8 mouse cellular contexts compared by ENCODE assay signal in genomic region chr8:84831490-84831889, GRCm38 (mm10). TPM values are rescaled to one million over a fixed set of nuclear protein-coding genes. Genes with fewer than 3 reads are reported as not detected.
DNase-seq lines count a peak whose midpoint lies in the region; ATAC-seq and TF ChIP-seq lines count a peak whose summit lies in the region.

Gene Gadd45gip1, plus strand, starts transcription at chr8:84831522.

- peak within 1 kb of the TSS; percentile 96 for H3K4me3 ChIP-seq in left cerebral cortex, adult 2 months
- H3K4me3 ChIP-seq in intestine, embryonic 16.5 days (ENCODE audit: low read length): peak within 1 kb of the TSS; percentile 93
- peak within 1 kb of the TSS; percentile 95 for H3K4me3 ChIP-seq in lung, embryonic 14.5 days (ENCODE audit: low read depth, low read length)
- peak within 1 kb of the TSS; percentile 99 for H3K4me3 ChIP-seq in small intestine, adult 2 months (ENCODE audit: low read depth, low read length)

- peaks cover 21% of the 10 kb centered on the region for H3K4me1 ChIP-seq in intestine, embryonic 16.5 days (ENCODE audit: control insufficient read depth, insufficient read depth, low read length)
- H3K4me1 ChIP-seq in lung, embryonic 14.5 days (ENCODE audit: insufficient read depth): peaks cover 13% of the 10 kb centered on the region
- peaks cover 3% of the 10 kb centered on the region; the same call in 1 of the 2 replicates for H3K4me1 ChIP-seq in small intestine, adult 2 months (ENCODE audit: control insufficient read depth, insufficient read depth, insufficient read length, low read length)

- intact Hi-C loops in left cerebral cortex, adult 2 months (cut with DNase I): no loop called here

- peak within 1 kb of the TSS; percentile 53 for H3K4me2 ChIP-seq in intestine, embryonic 16.5 days (ENCODE audit: low read depth, low read length)
- peak within 1 kb of the TSS; percentile 67 for H3K4me2 ChIP-seq in lung, embryonic 14.5 days

- H3K27ac ChIP-seq in left cerebral cortex, adult 2 months: peak within 1 kb of the TSS; percentile 94
- peak within 1 kb of the TSS; percentile 94 for H3K27ac ChIP-seq in intestine, embryonic 16.5 days (ENCODE audit: low read length)
- peak within 1 kb of the TSS; percentile 96 for H3K27ac ChIP-seq in lung, embryonic 14.5 days (ENCODE audit: low read depth)
- H3K27ac ChIP-seq in small intestine, adult 2 months (ENCODE audit: insufficient read depth, low read depth, low read length): peak within 1 kb of the TSS; percentile 67

- TF ChIP-seq POLR2A in small intestine, adult 2 months (IDR thresholded peaks at IDR 0.05; ENCODE audit: low read depth, low read length): no peak

- peak; percentile 56 for ATAC-seq in granulocyte monocyte progenitor cell, adult 5-6 weeks (replicated peaks; ENCODE audit: poor library complexity, severe bottlenecking)
- 0 out of 2 replicates have a peak, but pooled peaks have one; percentile 6 for ATAC-seq in intestine, embryonic 16.5 days
- no peak for ATAC-seq in lung, embryonic 14.5 days (ENCODE audit: insufficient read depth)

- H3K36me3 ChIP-seq in intestine, embryonic 16.5 days (ENCODE audit: control insufficient read depth, insufficient read depth, low read length): peaks cover 8% of the 10 kb centered on the region; the same call in 1 of the 2 replicates
- H3K36me3 ChIP-seq in lung, embryonic 14.5 days (ENCODE audit: insufficient read depth): peaks cover 33% of the 10 kb centered on the region
- peaks cover 24% of the 10 kb centered on the region for H3K36me3 ChIP-seq in small intestine, adult 2 months (ENCODE audit: control insufficient read depth, insufficient read depth, low read length)

- no peaks in the 10 kb centered on the region for H3K9me3 ChIP-seq in intestine, embryonic 16.5 days (ENCODE audit: control insufficient read depth, low read length)
- no peaks in the 10 kb centered on the region for H3K9me3 ChIP-seq in lung, embryonic 14.5 days (ENCODE audit: low read depth, low read length)

- peak within 1 kb of the TSS; percentile 100 for H3K9ac ChIP-seq in intestine, embryonic 16.5 days (ENCODE audit: low read depth, low read length)
- H3K9ac ChIP-seq in lung, embryonic 14.5 days: peak within 1 kb of the TSS; percentile 98

- H3K27me3 ChIP-seq in intestine, embryonic 16.5 days (replicated peaks; ENCODE audit: control insufficient read depth, insufficient read depth, low read length): no peaks in the 10 kb centered on the region
- H3K27me3 ChIP-seq in lung, embryonic 14.5 days (ENCODE audit: insufficient read depth, low read length): no peaks in the 10 kb centered on the region
- no peaks in the 10 kb centered on the region for H3K27me3 ChIP-seq in small intestine, adult 2 months (ENCODE audit: control insufficient read depth, insufficient read depth, low read length)

- peak; percentile 9 for TF ChIP-seq CTCF in left cerebral cortex, adult 2 months (IDR thresholded peaks at IDR 0.05)
- TF ChIP-seq CTCF in lung, embryonic 14.5 days (IDR thresholded peaks at IDR 0.05; ENCODE audit: low read depth): no peak
- peak; percentile 38; the same call in 1 of the 2 replicates for TF ChIP-seq CTCF in small intestine, adult 2 months (IDR thresholded peaks at IDR 0.05; ENCODE audit: extremely low read depth, insufficient read length, insufficient replicate concordance, low read depth, low read length)

- DNase-seq in left cerebral cortex, adult 2 months (ENCODE audit: extremely low spot score in 1 of 2, low spot score in 2 of 2): no peak
- DNase-seq in left cerebral cortex, adult 9 months (ENCODE audit: low spot score in 2 of 2): no peak
- DNase-seq in c-Kit-negative CD71-positive TER-119-positive erythroid progenitor cells, embryonic 14.5 days (ENCODE audit: low read depth, low spot score): peak; percentile 75
- DNase-seq in lung, embryonic 14.5 days: no peak
- no peak for DNase-seq in frontal cortex, postnatal 10 days (ENCODE audit: low spot score in 2 of 2)

- WGBS in intestine, embryonic 16.5 days: 75% methylated on average over 11 of the region's 11 CpGs
- 75% methylated on average over 11 of the region's 11 CpGs for WGBS in lung, embryonic 14.5 days
- WGBS in small intestine, adult 2 months: 41% methylated on average over 11 of the region's 11 CpGs

RNA-seq across cellular contexts. Expression of gene Gadd45gip1, which starts in this region (rescaled TPM):
- 10 to 100 TPM; 23.9 to 25.8 TPM for total RNA-seq in left cerebral cortex, adult 2 months (2021)
- 17.0 and 19.2 TPM in 2 replicates for total RNA-seq in granulocyte monocyte progenitor cell, adult 5-6 weeks (2014; fragmentation: Nextera tagmentation)
- total RNA-seq in granulocyte monocyte progenitor cell, adult 5-6 weeks (2017): 46.2 and 52.4 TPM in 2 replicates
- 61.8 and 63.4 TPM in 2 replicates for polyA plus RNA-seq in intestine, embryonic 16.5 days (2015; fragmentation: Nextera tagmentation; extraction: Ambion mirVana)
- 44.2 and 45.0 TPM in 2 replicates for polyA plus RNA-seq in lung, embryonic 14.5 days (2014; fragmentation: Nextera tagmentation; extraction: Ambion mirVana)
- 50.5 and 64.1 TPM in 2 replicates for polyA plus RNA-seq in small intestine, adult 2 months (2012; rRNA removed)
